In the genomic region with DNA sequence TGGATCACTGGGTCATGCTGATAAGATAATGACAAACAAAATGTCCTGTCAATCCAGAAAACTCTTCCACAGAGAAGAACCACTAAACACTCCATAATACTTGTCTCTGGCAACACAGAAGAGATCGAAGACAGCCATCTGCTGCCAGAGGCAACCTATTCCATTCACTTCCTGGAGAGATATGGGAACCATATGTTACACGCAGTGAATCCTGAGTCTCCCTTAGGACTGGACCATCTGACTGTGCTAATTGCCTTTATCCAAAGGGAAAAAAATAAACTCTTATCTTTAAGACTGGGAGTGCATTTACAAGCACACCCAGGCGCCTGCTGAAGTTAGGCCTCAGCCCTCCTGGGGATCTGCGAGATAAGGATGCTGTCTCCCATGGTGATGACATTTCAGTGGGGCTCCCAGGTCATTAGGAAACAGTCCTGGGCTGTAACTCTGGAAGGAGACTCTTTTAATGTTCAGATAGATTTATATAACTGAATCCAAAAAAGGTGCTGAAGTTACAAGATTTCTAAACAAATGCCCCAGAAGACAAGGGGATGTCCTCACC, we compare ENCODE assay signal across 12 mouse cellular contexts. TPM values are rescaled to one million over a fixed set of nuclear protein-coding genes. Genes with fewer than 3 reads are reported as not detected.
DNase-seq lines count a peak whose midpoint lies in the region; ATAC-seq lines count a peak whose summit lies in the region.
"Had no signal": no experiment of that assay in that cellular context is flagged by ENCODE, and none has a peak within 500 bp of the region (broad histone marks: within the 10 kb centered on the region; RNA-seq: fewer than 3 reads in every experiment).

No protein-coding gene starts in this region.

- ATAC-seq in kidney, embryonic 15.5 days (replicated peaks; ENCODE audit: low FRiP score): no peak
- peak; percentile 82 for ATAC-seq in liver, embryonic 11.5 days (replicated peaks; ENCODE audit: low FRiP score)
- no peak for ATAC-seq in erythroblast, adult 5-6 weeks (replicated peaks; ENCODE audit: low FRiP score, poor library complexity, severe bottlenecking)

- H3K27ac ChIP-seq in kidney, embryonic 15.5 days: peak overlapping the region; percentile 70
- H3K27ac ChIP-seq in embryonic facial prominence, embryonic 10.5 days (replicated peaks): peak overlapping the region; percentile 72
- peak overlapping the region; percentile 37; the same call in 1 of the 2 replicates for H3K27ac ChIP-seq in liver, embryonic 11.5 days (ENCODE audit: low read depth, low read length)
- H3K27ac ChIP-seq: macrophage had no signal

- H3K36me3 ChIP-seq in kidney, embryonic 15.5 days: no peaks in the 10 kb centered on the region
- no peaks in the 10 kb centered on the region for H3K36me3 ChIP-seq in embryonic facial prominence, embryonic 10.5 days (replicated peaks)
- H3K36me3 ChIP-seq in liver, embryonic 11.5 days (ENCODE audit: control insufficient read depth, insufficient read depth, low read length): no peaks in the 10 kb centered on the region

- no peak overlapping the region for H3K9ac ChIP-seq in kidney, embryonic 15.5 days
- H3K9ac ChIP-seq in liver, embryonic 11.5 days (ENCODE audit: low read depth, low read length): no peak overlapping the region

- no peaks in the 10 kb centered on the region for H3K9me3 ChIP-seq in kidney, embryonic 15.5 days (replicated peaks)
- H3K9me3 ChIP-seq in embryonic facial prominence, embryonic 10.5 days: no peaks in the 10 kb centered on the region
- no peaks in the 10 kb centered on the region for H3K9me3 ChIP-seq in liver, embryonic 11.5 days (ENCODE audit: control insufficient read depth, low read length)

- no peak overlapping the region for H3K4me3 ChIP-seq in kidney, embryonic 15.5 days (replicated peaks)
- H3K4me3 ChIP-seq in embryonic facial prominence, embryonic 10.5 days: no peak overlapping the region
- no peak overlapping the region for H3K4me3 ChIP-seq in liver, embryonic 11.5 days (ENCODE audit: low read depth, low read length)
- H3K4me3 ChIP-seq: erythroblast, embryonic 14.5 days had no signal

- H3K27me3 ChIP-seq in kidney, embryonic 15.5 days: 0 out of 2 replicates have a peak, but pooled peaks cover 3% of the 10 kb centered on the region
- peaks cover 29% of the 10 kb centered on the region for H3K27me3 ChIP-seq in embryonic facial prominence, embryonic 10.5 days (replicated peaks; ENCODE audit: low read depth, poor library complexity, severe bottlenecking)
- peaks cover 20% of the 10 kb centered on the region for H3K27me3 ChIP-seq in liver, embryonic 11.5 days (replicated peaks; ENCODE audit: control insufficient read depth, insufficient read depth, low read length)

- WGBS in kidney, embryonic 15.5 days: 49% methylated on average over 4 of the region's 4 CpGs
- WGBS in embryonic facial prominence, embryonic 10.5 days: 38% methylated on average over 4 of the region's 4 CpGs
- 28% methylated on average over 4 of the region's 4 CpGs for WGBS in liver, embryonic 11.5 days

- H3K4me1 ChIP-seq in kidney, embryonic 15.5 days: peaks cover 54% of the 10 kb centered on the region
- H3K4me1 ChIP-seq in embryonic facial prominence, embryonic 10.5 days: peaks cover 66% of the 10 kb centered on the region
- H3K4me1 ChIP-seq in liver, embryonic 11.5 days (replicated peaks; ENCODE audit: control insufficient read depth, insufficient read depth, low read length): peaks cover 33% of the 10 kb centered on the region

- no peak overlapping the region for H3K4me2 ChIP-seq in kidney, embryonic 15.5 days
- peak overlapping the region; percentile 28; the same call in 1 of the 2 replicates for H3K4me2 ChIP-seq in liver, embryonic 11.5 days

- peak; percentile 44 for DNase-seq in embryo, embryonic 10 days (ENCODE audit: low spot score)
- no peak for DNase-seq in embryo, embryonic 9.5 days (ENCODE audit: extremely low spot score)
- no peak for DNase-seq in kidney, postnatal 10 days
- no peak for DNase-seq in embryonic facial prominence, embryonic 10.5 days (ENCODE audit: low spot score)
- DNase-seq in liver, embryonic 11.5 days (ENCODE audit: low spot score): no peak
- DNase-seq in layer of hippocampus, adult 8-10 months (ENCODE audit: low spot score in 2 of 2): no peak
- DNase-seq: right cerebral cortex, postnatal 25 days had no signal

RNA-seq across cellular contexts. Expression of a gene that starts 5.7 kb away (rescaled TPM):
- polyA plus RNA-seq in kidney, embryonic 15.5 days (2015; fragmentation: Nextera tagmentation; extraction: Ambion mirVana): 3.9 and 5.8 TPM in 2 replicates
- 5.4 and 23.9 TPM in 2 replicates for polyA plus RNA-seq in embryonic facial prominence, embryonic 10.5 days (2016; fragmentation: Nextera tagmentation; extraction: Ambion mirVana)
- 73.1 and 156 TPM in 2 replicates for polyA plus RNA-seq in liver, embryonic 11.5 days (2014; fragmentation: Nextera tagmentation; extraction: Ambion mirVana)
- not detected in 2 replicates for total RNA-seq in erythroblast, adult 5-6 weeks (2015; ENCODE audit: low replicate concordance)
- not detected in 2 replicates for total RNA-seq in erythroblast, adult 5-6 weeks (2017; ENCODE audit: low replicate concordance)
- not detected for total RNA-seq in layer of hippocampus, adult 8-10 months (2022)
- total RNA-seq: left cerebral cortex, postnatal 14 days had no signal
- polyA plus RNA-seq: macrophage had no signal

RNA-seq across cellular contexts. Expression of a gene that starts 14.8 kb away (rescaled TPM):
- polyA plus RNA-seq in kidney, embryonic 15.5 days (2015; fragmentation: Nextera tagmentation; extraction: Ambion mirVana): 133 and 141 TPM in 2 replicates
- 155 and 161 TPM in 2 replicates for polyA plus RNA-seq in embryonic facial prominence, embryonic 10.5 days (2016; fragmentation: Nextera tagmentation; extraction: Ambion mirVana)
- 151 and 158 TPM in 2 replicates for polyA plus RNA-seq in liver, embryonic 11.5 days (2014; fragmentation: Nextera tagmentation; extraction: Ambion mirVana)
- 20.7 and 26.5 TPM in 2 replicates for total RNA-seq in erythroblast, adult 5-6 weeks (2015; ENCODE audit: low replicate concordance)
- total RNA-seq in erythroblast, adult 5-6 weeks (2017; ENCODE audit: low replicate concordance): 4.2 and 18.0 TPM in 2 replicates
- 10 to 100 TPM; 22.9 to 30.8 (median 25.1) TPM for total RNA-seq in layer of hippocampus, adult 8-10 months (2022)

RNA-seq across cellular contexts. Expression of a gene that starts 31.1 kb away (rescaled TPM):
- 39.0 and 52.1 TPM in 2 replicates for polyA plus RNA-seq in kidney, embryonic 15.5 days (2015; fragmentation: Nextera tagmentation; extraction: Ambion mirVana)
- 9.0 TPM in 2 replicates for polyA plus RNA-seq in embryonic facial prominence, embryonic 10.5 days (2016; fragmentation: Nextera tagmentation; extraction: Ambion mirVana)
- 11.3 TPM in 2 replicates for polyA plus RNA-seq in liver, embryonic 11.5 days (2014; fragmentation: Nextera tagmentation; extraction: Ambion mirVana)
- total RNA-seq in erythroblast, adult 5-6 weeks (2015; ENCODE audit: low replicate concordance): not detected in 2 replicates
- total RNA-seq in erythroblast, adult 5-6 weeks (2017; ENCODE audit: low replicate concordance): not detected in 2 replicates
- 10 to 100 TPM; 12.3 to 25.9 (median 19.4) TPM for total RNA-seq in layer of hippocampus, adult 8-10 months (2022)

RNA-seq across cellular contexts. Expression of a gene that starts 55.1 kb away (rescaled TPM):
- polyA plus RNA-seq in kidney, embryonic 15.5 days (2015; fragmentation: Nextera tagmentation; extraction: Ambion mirVana): 9.2 and 9.9 TPM in 2 replicates
- polyA plus RNA-seq in embryonic facial prominence, embryonic 10.5 days (2016; fragmentation: Nextera tagmentation; extraction: Ambion mirVana): 9.4 and 10.0 TPM in 2 replicates
- polyA plus RNA-seq in liver, embryonic 11.5 days (2014; fragmentation: Nextera tagmentation; extraction: Ambion mirVana): 6.0 and 6.2 TPM in 2 replicates
- 0.58 and 3.3 TPM in 2 replicates for total RNA-seq in erythroblast, adult 5-6 weeks (2015; ENCODE audit: low replicate concordance)
- 0.28 and 1.5 TPM in 2 replicates for total RNA-seq in erythroblast, adult 5-6 weeks (2017; ENCODE audit: low replicate concordance)
- 10 to 100 TPM in 3 of 4 experiments, 1 to 10 TPM in 1; 9.2 to 17.6 (median 14.7) TPM for total RNA-seq in layer of hippocampus, adult 8-10 months (2022)

RNA-seq across cellular contexts. Expression of a gene that starts 57.0 kb away (rescaled TPM):
- polyA plus RNA-seq in kidney, embryonic 15.5 days (2015; fragmentation: Nextera tagmentation; extraction: Ambion mirVana): 1.3 and 2.0 TPM in 2 replicates
- 1.9 and 2.8 TPM in 2 replicates for polyA plus RNA-seq in embryonic facial prominence, embryonic 10.5 days (2016; fragmentation: Nextera tagmentation; extraction: Ambion mirVana)
- 0.35 and 0.45 TPM in 2 replicates for polyA plus RNA-seq in liver, embryonic 11.5 days (2014; fragmentation: Nextera tagmentation; extraction: Ambion mirVana)
- total RNA-seq in erythroblast, adult 5-6 weeks (2015; ENCODE audit: low replicate concordance): not detected in 2 replicates
- not detected in 2 replicates for total RNA-seq in erythroblast, adult 5-6 weeks (2017; ENCODE audit: low replicate concordance)
- total RNA-seq in layer of hippocampus, adult 8-10 months (2022): 1 to 10 TPM; 2.6 to 3.7 (median 3.5) TPM
- polyA plus RNA-seq: erythroblast, embryonic 14.5 days; macrophage had no signal
